ENCODE assay signal across 13 mouse cellular contexts in genomic region chr14:67582201-67582782, GRCm38 (mm10).
DNase-seq lines count a peak whose midpoint lies in the region; ATAC-seq and TF ChIP-seq lines count a peak whose summit lies in the region.
"Had no signal": no experiment of that assay in that cellular context is flagged by ENCODE, and none has a peak within 500 bp of the region (broad histone marks: within the 10 kb centered on the region; RNA-seq: fewer than 3 reads in every experiment).

No protein-coding gene starts in this region.

- ATAC-seq in embryonic facial prominence, embryonic 14.5 days (ENCODE audit: low read depth), result no peak
- no peak for ATAC-seq in limb, embryonic 15.5 days (ENCODE audit: insufficient number of reproducible peaks, low FRiP score, low TSS enrichment, low read depth)

- no peak overlapping the region for H3K4me2 ChIP-seq in embryonic facial prominence, embryonic 14.5 days (ENCODE audit: low read depth, low read length)
- no peak overlapping the region for H3K4me2 ChIP-seq in limb, embryonic 15.5 days
- H3K4me2 ChIP-seq: heart, embryonic 12.5 days; lung, embryonic 14.5 days had no signal

- 0 out of 2 replicates have a peak, but pooled peaks cover 2% of the 10 kb centered on the region for H3K9me3 ChIP-seq in embryonic facial prominence, embryonic 14.5 days (ENCODE audit: control insufficient read depth, low read length)
- no peaks in the 10 kb centered on the region for H3K9me3 ChIP-seq in limb, embryonic 15.5 days

- 60% methylated on average over 8 of the region's 8 CpGs for WGBS in heart, adult 2 months
- WGBS in embryonic facial prominence, embryonic 14.5 days, result 52% methylated on average over 8 of the region's 8 CpGs
- WGBS in limb, embryonic 15.5 days, result 39% methylated on average over 8 of the region's 8 CpGs

- no peak overlapping the region for H3K27ac ChIP-seq in heart, adult 2 months
- no peak overlapping the region for H3K27ac ChIP-seq in embryonic facial prominence, embryonic 14.5 days (replicated peaks; ENCODE audit: low read depth, low read length)
- peak overlapping the region; percentile 47 for H3K27ac ChIP-seq in limb, embryonic 15.5 days
- H3K27ac ChIP-seq: gastrocnemius, adult 2 months; kidney, postnatal 0 days had no signal

- intact Hi-C loops in heart, postnatal 10 days (cut with DNase I), result no loop called here
- intact Hi-C loops in heart, adult 2 months (cut with DNase I), result no loop called here

- H3K4me1 ChIP-seq in heart, adult 2 months (ENCODE audit: control insufficient read depth, insufficient read depth, low read length), result peaks cover 1% of the 10 kb centered on the region; the same call in 1 of the 2 replicates
- H3K4me1 ChIP-seq in embryonic facial prominence, embryonic 14.5 days (ENCODE audit: control insufficient read depth, insufficient read depth, low read length), result peaks cover 11% of the 10 kb centered on the region; the same call in 1 of the 2 replicates
- H3K4me1 ChIP-seq in limb, embryonic 15.5 days, result peaks cover 13% of the 10 kb centered on the region
- H3K4me1 ChIP-seq: heart, embryonic 12.5 days had no signal

- DNase-seq in heart, postnatal 10 days, result peak; percentile 28 to 34
- no peak for DNase-seq in heart, adult 2 months
- peak; percentile 54 for DNase-seq in adipocyte (ENCODE audit: low spot score)
- peak; percentile 74 for DNase-seq in embryonic facial prominence, embryonic 14.5 days (ENCODE audit: low spot score)
- no peak for DNase-seq in thymus, postnatal 0 days (ENCODE audit: low spot score)
- no peak for DNase-seq in kidney, postnatal 10 days
- DNase-seq: cerebellum, adult 2 months; gastrocnemius, adult 2 months; lung, embryonic 14.5 days had no signal

- no peak for TF ChIP-seq EP300 in heart, adult 2 months (IDR thresholded peaks at IDR 0.05; ENCODE audit: insufficient read depth, low read depth, low read length)

- H3K36me3 ChIP-seq in heart, adult 2 months (ENCODE audit: control insufficient read depth, insufficient read depth, low read length), result no peaks in the 10 kb centered on the region
- H3K36me3 ChIP-seq in embryonic facial prominence, embryonic 14.5 days (ENCODE audit: control insufficient read depth, insufficient read depth, low read length), result no peaks in the 10 kb centered on the region
- H3K36me3 ChIP-seq in limb, embryonic 15.5 days, result no peaks in the 10 kb centered on the region
- H3K36me3 ChIP-seq: heart, embryonic 12.5 days had no signal

- no peaks in the 10 kb centered on the region for H3K79me2 ChIP-seq in heart, adult 2 months (replicated peaks; ENCODE audit: control insufficient read depth, insufficient read depth, low read length)

- H3K9ac ChIP-seq in heart, adult 2 months (ENCODE audit: low read depth, low read length), result no peak overlapping the region
- no peak overlapping the region for H3K9ac ChIP-seq in embryonic facial prominence, embryonic 14.5 days (ENCODE audit: low read depth, low read length)
- H3K9ac ChIP-seq in limb, embryonic 15.5 days, result no peak overlapping the region
- H3K9ac ChIP-seq: heart, embryonic 12.5 days; lung, embryonic 14.5 days had no signal

- no peak overlapping the region for H3K4me3 ChIP-seq in heart, adult 2 months
- no peak overlapping the region for H3K4me3 ChIP-seq in embryonic facial prominence, embryonic 14.5 days (ENCODE audit: low read depth, low read length)
- no peak overlapping the region for H3K4me3 ChIP-seq in limb, embryonic 15.5 days
- H3K4me3 ChIP-seq: gastrocnemius, adult 2 months; heart, embryonic 12.5 days had no signal

- H3K27me3 ChIP-seq in heart, adult 2 months (ENCODE audit: control insufficient read depth, insufficient read depth, low read length), result no peaks in the 10 kb centered on the region
- no peaks in the 10 kb centered on the region for H3K27me3 ChIP-seq in embryonic facial prominence, embryonic 14.5 days (replicated peaks; ENCODE audit: control insufficient read depth, insufficient read depth, low read length)
- no peaks in the 10 kb centered on the region for H3K27me3 ChIP-seq in limb, embryonic 15.5 days
- H3K27me3 ChIP-seq: CH12.LX; heart, embryonic 12.5 days had no signal

- no peak for TF ChIP-seq CTCF in heart, adult 2 months (IDR thresholded peaks at IDR 0.05)

- no peak for TF ChIP-seq POLR2A in heart, adult 2 months (IDR thresholded peaks at IDR 0.05; ENCODE audit: insufficient read depth, low read depth, low read length)

Comparison
In these comparisons a context has a peak if more than half of its experiments do, and no peak if none do; other contexts are left out.
1. DNase-seq: peak in heart, postnatal 10 days (2 of 2), adipocyte (single experiment) and embryonic facial prominence, embryonic 14.5 days (single experiment); none in heart, adult 2 months (0 of 2), thymus, postnatal 0 days (single experiment) and kidney, postnatal 10 days (single experiment).